Mouse (Mus musculus) heart, postnatal 0 days (tissue): ENCODE results near the gene Ano6.

Source experiments
- CTCF ChIP-seq: IDR thresholded peaks from 2 replicates; pipeline ENCODE4 v1.5.1; 2016; ENCODE audit warnings: antibody characterized with exemption, control low read depth, low read depth
- EP300 ChIP-seq: IDR thresholded peaks from 2 replicates; pipeline ENCODE4 v1.6.1; 2016; ENCODE audit warnings: antibody characterized with exemption, low read depth

DNA sequence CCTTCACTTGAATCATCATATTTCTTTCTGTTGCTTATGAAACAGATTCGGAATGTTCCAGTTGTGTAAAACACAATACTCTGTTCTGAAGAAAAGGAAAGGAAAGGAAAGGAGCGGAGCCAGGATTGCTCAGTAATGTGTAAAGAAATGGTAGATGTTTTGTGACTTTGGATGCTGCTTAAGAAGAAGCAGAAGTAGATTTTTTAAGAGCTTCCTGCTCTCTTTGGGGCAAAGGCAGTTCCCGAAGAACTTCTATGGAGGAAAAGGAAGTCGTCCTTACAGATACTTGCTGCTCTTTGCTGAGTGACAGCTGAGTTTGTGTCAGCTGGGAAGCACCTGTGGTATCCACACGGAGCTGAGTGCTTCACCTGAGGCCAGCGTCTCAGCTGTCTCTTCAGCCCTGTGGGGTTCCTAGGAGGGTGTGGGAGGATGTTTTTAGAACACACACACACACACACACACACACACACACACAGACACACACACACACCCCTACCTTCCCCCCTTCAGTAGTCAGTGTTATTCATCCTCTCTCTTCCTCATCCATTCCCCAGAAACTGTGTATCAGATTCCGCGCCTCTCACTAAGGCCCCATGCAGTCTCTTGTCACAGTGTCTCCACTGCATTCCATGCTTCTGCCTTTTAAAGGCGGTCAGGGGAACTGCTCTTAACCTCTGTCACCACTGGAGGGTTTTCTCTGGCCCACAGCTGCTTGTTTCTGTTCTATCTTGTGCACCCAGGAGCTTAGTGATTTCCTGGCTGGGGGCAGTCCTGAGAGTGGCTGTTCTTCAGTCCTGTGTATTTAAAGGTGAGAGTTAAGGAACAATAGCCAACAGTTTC is 6.7 kb downstream of the Ano6 start:
- TF ChIP-seq CTCF: 0 out of 2 replicates have a peak, but pooled peaks have one; percentile 25
- TF ChIP-seq EP300: no peak
